Mouse (Mus musculus) olfactory bulb, adult 2 months (tissue): ENCODE measurements at regions not wholly inside any gene's neighbourhood (a gene's known extent, or its start where the extent isn't known, plus 50 kb on each side); places are given as distances from the start of the nearest gene placed in this dataset.

ENCODE experiments used
- H3K27ac ChIP-seq: fragments of 200-500 bp; 2 replicates; pipeline ENCODE4 v1.5.1; 2012; ENCODE audit warnings: low read depth, low read length; ENCODE audit not compliant: insufficient read depth
- H3K4me1 ChIP-seq: fragments of 200-500 bp; 2 replicates; pipeline ENCODE4 v1.6.1; 2012; ENCODE audit warnings: low read length; ENCODE audit not compliant: control insufficient read depth, insufficient read depth
- H3K4me3 ChIP-seq: fragments of 200-500 bp; 2 replicates; pipeline ENCODE4 v1.5.1; 2012; ENCODE audit warnings: mild to moderate bottlenecking, low read depth, low read length, moderate library complexity; ENCODE audit not compliant: insufficient read depth
- CTCF ChIP-seq: fragments of 200-500 bp; IDR thresholded peaks from 2 replicates; pipeline ENCODE4 v1.5.1; 2012; ENCODE audit warnings: low read depth, mild to moderate bottlenecking, low read length, moderate library complexity; ENCODE audit not compliant: insufficient read depth
- POLR2A ChIP-seq: fragments of 200-500 bp; IDR thresholded peaks from 2 replicates; pipeline ENCODE4 v1.6.1; 2012; ENCODE audit warnings: mild to moderate bottlenecking, low read depth, low read length, moderate library complexity; ENCODE audit not compliant: insufficient read depth
- WGBS: fragments of 180-500 bp; shearing (Covaris S2); methylation state at CpG from one replicate; pipeline ENCODE4 v1.1.7; 2018; 5-methylcytosine and 5-hydroxymethylcytosine counted together

DNA sequence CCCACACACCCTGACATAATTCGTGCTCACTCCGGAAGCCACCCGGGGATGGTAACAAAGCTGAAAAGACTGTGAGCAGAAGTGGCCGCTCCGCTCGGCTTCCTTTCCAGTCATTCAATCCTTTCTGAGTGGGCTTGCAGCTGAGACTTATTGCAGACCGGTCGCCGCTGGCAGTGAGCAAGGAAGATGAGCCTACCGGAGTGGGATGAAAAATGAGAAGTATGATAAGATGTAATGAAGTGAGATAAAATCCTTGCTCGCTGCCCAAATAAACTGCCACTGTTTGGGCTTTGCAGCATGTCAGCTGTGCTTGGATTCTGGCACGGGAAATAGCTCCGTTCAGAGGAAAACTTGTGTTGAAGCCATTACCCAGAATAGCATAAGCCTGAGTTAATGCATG lies 82.7 kb upstream of the Lingo2 start:
- Histone ChIP-seq H3K27ac (no peak overlapping the region), H3K4me3 (peak overlapping the region; percentile 18; the same call in 1 of the 2 replicates), H3K4me1 (no peaks in the 10 kb centered on the region)
- TF ChIP-seq CTCF: no peak
- no peak for TF ChIP-seq POLR2A
- 47% methylated on average over 13 of the region's 13 CpGs for WGBS
